Mouse (Mus musculus) heart, adult 8-10 months (tissue): Measurements from ENCODE around the gene Ankrd42. TPM values are rescaled to one million over a fixed set of nuclear protein-coding genes. Genes with fewer than 3 reads are reported as not detected.

Source experiments
- DNase-seq: peaks from one replicate; pipeline ENCODE4 v3.0.0; 2022; ENCODE audit warnings: low spot score
- total RNA-seq, 4 experiments: library from RNA; stranded (reverse); gene quantifications; 2 replicates each; pipeline ENCODE4 v1.2.4; 2022

The Ankrd42 gene
- total RNA-seq, result 1 to 10 TPM in 2 of 4 experiments, under 1 TPM in 2; 0.62 to 1.4 (median 1.0) TPM

DNA sequence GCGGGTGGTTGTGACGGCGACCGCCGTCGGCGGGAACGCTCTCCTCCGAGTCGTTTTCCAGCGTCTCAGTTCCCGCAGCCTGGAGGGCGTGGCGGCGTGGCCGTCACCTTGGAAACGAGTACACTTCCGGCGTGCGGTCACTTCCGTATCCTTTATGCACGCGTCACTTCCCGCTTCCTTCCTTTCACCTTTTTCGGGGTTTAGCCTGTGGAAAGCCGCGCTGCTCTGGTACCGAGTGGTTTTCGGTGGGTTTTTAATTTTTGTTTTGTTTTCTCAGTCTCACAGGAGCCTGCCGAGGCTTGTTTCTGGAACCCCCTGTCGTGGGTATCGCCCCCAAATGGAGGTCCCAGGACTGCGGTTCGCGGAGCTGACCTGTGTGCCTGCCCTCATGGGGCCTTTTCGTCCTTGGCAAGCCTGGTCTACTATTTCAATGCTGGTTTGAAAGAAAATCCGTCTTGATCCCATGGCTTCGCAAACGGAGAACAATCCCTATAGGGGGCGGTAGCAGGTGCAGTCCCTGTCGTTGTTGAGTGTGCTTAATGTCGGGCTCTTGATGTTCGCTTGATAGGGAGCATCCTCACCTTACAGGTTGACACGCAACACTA, at the start of gene Ankrd42:
Gene Ankrd42 (minus strand): TSS at position 122 of the 605 bp plus-strand sequence.
- peak; percentile 93 for DNase-seq

GRCm38 (mm10) chr7:92677346-92677745, 40.4 kb upstream of the Ankrd42 start:
- no peak for DNase-seq

DNA sequence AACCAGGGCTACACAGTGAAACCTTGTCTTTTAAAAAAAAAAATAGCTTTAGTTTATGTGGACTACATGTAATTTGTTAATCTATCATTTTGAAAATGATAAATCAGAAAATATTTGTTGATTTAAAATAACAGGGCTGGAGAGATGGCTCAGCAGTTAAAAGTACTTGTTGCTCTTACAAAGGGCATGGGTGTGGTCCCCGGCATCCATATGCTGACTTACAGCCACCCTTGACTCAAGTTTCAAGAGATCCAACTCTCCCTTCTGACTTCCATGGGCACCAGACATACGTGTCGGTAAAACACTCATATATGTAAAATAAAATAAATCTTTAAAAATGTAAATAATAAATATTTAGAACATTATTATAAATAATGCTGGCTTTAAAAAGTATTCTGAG, 38.2 kb upstream of the Ankrd42 start:
- DNase-seq, result no peak

DNA sequence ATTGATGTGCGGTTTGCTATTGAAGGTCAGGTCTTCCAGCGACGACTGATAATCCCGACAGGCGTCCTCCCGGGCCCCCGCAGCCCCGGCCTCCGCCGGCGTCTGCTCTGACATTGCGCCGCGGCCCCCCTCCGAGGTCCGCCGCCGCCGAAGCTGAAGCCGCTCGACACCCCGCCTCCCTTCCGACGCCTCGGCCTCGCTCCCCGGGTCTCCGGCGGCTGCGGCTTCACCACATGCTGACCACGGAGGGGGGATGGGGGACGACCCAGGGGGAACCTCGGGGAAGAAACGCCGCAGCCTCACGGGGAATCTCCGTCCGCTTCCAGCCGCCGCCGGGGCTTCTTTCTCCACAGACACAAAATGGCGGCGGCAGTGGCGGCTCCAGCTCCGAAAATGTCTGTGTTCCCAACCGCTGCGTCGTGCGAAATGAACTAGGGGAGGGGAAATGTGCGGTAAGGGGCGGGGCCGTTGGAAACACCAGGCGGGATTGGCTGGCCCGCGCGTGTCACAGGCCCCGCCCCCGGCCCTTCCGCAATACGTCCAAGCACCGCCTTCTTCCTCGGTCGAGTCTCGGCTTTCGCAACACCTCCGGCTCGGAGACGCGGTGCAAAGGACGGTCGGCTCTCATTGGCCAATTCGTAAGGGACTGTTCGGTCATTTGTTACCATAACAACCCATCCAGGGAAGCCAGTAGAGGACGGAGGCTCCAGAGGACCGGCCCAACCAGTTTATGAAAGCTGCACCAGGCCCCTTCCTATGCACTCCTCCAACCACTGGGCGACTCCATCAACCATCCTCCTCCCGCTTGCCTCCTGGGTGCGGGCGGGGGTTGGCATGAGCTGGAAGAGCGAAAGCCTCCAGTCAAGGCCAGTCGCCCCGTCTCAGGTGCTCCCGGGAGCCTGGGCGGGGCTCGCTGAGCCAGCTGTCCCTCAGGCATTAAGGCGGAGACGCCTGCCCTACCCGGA, 32.8 kb upstream of the Ankrd42 start, which contains the start of gene Pcf11:
Gene Pcf11 (minus strand): TSS at position 428 of the 965 bp plus-strand sequence.
- DNase-seq, result peak; percentile 98

GRCm38 (mm10) chr7:92668791-92669506, 32.0 kb upstream of the Ankrd42 start:
- DNase-seq, result peak; percentile 57

- DNase-seq, result no peak
Observed at GRCm38 (mm10) chr7:92666274-92666820, 29.4 kb upstream of the Ankrd42 start.

DNA sequence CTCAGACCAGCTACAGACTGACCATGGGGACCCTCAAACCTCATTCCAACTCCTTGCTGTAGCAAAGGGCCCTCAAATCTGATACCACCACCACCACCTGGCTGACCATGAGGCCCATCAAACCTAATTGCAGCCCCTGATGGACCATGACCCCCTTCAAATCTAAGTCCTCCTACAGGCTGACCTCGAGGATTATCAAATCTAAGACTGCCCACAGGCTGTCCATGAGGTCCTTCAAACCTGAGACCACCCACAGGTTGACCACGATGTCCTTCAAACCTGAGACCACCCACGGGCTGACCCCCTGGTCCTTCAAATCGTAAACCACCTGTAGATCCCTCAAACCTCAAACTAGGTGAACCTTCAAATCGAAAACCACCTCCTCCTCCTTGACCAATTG, 21.1 kb upstream of the Ankrd42 start:
- DNase-seq, result no peak

DNA sequence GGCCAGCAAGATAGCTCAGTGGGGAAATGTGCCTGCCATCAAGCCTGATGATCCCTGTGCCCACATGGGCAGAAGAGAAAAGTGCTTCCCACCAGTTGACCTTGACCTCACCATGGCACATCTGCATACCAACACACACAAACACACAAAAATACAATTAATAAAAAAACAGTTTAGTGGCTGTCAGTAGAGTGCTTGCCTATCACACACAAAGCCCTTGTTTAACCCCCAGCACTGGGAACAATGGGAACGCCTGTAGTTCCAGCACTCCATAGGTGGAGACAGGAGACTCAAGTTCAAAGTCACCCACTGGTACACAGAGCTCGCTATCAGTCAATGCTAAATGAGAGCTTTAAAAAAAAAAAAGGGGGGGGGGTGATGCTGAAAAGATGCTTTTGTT, 19.4 kb upstream of the Ankrd42 start:
- DNase-seq, result no peak

DNA sequence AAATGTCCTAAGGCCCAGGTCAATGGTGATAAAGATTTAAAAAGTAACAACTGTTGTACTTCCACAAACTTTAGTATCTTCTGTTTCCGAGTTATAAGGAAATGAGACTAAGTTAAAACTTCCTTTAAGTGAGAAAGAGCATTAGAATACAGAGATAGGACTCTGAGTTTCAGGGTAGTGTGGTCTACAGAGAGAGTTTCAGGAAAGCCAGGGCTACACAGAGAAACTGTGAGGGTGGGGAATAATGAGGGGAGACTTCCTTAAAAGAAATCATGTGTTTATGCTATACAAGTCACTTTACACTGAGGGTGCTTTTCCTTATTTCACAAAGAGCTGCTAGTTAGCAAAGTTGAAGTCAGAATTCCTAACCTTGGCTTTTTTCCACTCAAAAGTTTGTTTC, 16.4 kb upstream of the Ankrd42 start:
- no peak for DNase-seq

GRCm38 (mm10) chr7:92647790-92648189, 10.8 kb upstream of the Ankrd42 start:
- DNase-seq, result no peak

- DNase-seq, result no peak
Observed at GRCm38 (mm10) chr7:92642358-92642757, 5.4 kb upstream of the Ankrd42 start.

DNA sequence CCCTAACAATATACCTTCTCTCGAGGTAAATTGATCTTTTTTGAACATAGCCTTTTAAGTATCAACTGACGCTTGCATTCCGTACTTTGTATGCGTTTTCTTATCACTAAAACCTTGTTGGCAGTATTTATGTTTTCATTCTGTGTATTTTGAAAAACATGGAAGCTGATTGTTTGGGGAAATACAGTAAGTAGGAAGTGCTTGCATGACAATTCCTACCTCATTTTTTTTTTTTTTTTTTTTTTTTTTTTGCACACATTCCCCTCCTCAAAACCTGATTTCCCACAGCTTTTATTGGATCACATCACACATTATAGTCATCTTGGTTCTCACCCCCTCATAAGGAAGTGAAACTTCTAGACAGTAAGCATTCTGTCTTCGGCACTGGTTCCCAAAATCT, 1.1 kb upstream of the Ankrd42 start:
- no peak for DNase-seq

- no peak for DNase-seq
Observed at GRCm38 (mm10) chr7:92636295-92637011, 489 bp downstream of the Ankrd42 start.

- peak; percentile 33 for DNase-seq
Observed at GRCm38 (mm10) chr7:92630167-92630566, 6.8 kb downstream of the Ankrd42 start.

DNA sequence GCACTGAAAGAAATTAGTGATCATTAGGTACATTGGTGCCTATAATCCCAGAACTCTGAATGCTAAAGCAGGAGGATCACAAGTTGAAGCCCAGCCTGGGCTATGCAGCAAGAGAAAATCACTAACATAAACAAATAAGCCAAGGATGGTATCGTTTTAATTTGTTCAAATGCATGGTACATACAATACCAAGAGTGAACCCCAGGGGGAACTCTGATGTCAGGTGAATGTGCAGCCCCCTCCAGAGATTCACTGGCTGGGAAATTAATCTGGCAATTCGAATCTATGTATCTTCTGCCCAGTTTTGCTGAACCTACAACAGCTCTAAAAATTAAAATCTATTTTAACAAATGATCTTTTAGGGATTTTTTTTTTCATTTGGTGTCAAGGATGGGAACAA, 12.5 kb downstream of the Ankrd42 start:
- DNase-seq, result no peak

DNA sequence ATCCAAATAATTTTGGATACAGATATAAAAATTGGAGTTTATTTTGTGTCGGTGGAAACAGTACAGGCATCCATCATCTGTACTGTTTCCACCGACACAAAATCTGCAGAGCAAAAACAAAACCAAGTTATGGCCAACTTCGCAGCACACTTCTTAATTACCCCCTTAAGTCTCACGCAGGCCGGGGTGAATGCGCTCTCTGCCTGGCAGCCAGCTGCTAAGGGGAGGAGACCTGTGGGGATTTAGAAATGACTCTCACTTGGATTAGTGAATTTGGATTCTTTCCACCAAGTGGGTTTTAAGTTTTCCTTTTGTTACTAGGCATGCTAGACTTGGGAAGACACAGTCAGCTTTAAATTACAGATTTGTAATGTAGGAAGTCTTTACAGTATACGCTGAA, 26.1 kb downstream of the Ankrd42 start:
- no peak for DNase-seq

DNA sequence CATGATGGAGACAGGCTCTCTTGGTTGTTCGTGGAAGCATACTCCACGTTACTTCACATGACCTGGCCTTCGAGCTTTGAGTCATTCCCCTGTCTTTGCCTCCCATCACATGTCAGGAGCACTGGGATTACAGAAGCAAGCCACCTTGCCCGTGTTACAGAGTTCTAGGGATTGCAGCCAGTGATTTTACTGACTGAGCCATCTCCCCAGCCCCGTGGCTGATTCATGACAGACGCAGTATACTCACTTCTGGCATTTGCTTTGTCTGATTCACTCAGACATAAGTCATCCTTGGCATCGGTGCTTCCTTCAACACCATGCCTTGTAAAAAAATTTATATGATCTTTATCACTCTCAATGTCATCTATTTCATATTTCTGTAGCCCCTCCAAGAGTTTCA, 32.0 kb downstream of the Ankrd42 start:
- DNase-seq, result no peak

- no peak for DNase-seq
Observed at GRCm38 (mm10) chr7:92590842-92591241, 46.1 kb downstream of the Ankrd42 start.

GRCm38 (mm10) chr7:92589986-92590385, 47.0 kb downstream of the Ankrd42 start:
- DNase-seq, result no peak

DNA sequence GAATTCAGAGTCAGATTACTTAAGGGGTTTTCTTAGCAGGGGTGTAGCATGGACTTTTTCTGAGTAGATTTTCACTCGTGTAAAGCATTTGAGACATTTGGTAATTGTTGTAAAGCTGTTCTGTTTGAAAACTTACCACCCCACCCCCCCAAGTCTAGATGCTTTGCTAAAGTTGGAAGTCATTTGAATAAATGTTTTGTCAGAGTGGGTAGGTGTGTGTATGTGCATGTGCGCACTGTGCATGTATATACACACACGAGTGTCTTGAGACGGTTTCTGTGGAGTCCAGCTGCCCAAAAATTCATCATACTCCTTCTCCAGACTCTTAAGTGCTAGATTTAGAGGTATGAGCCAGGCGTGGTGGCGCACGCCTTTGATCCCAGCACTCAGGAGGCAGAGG, 53.4 kb downstream of the Ankrd42 start:
- no peak for DNase-seq
